Mouse (Mus musculus): Measurements from ENCODE around the gene Slc5a5.

DNA sequence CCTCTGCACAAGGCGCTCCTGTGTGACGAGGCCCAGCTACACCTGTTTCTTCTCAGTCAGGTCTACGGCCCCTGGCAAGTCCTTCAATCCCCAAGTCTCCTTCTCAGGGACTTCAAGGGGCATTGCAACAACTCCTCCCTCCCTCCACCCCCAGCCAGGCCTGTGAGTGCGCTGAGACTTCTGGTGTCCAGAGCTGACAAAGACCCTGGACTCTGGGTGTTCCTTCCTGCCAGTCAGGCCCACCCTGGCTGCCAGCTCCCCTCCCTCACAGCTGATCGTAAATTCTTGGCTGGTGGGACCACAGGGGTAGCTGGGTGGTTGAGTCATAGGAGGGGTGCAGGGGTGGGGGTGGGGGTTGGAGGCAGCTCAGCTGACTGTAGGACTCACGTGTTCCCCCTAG is 40.7 kb downstream of the Slc5a5 start:
- no peak for TF ChIP-seq CTCF (IDR thresholded peaks at IDR 0.05; ENCODE audit: insufficient read depth, low read depth, low read length)
- TF ChIP-seq POLR2A (IDR thresholded peaks at IDR 0.05; ENCODE audit: insufficient read depth, low read depth, low read length): no peak

Measured in olfactory bulb, adult 2 months (tissue).